Mouse (Mus musculus): Measurements from ENCODE around the gene Gpx4. TPM values are rescaled to one million over a fixed set of nuclear protein-coding genes. Genes with fewer than 3 reads are reported as not detected.

Gene Gpx4
- polyA plus RNA-seq, 1 experiment from 2014 or later, result 517 TPM

DNA sequence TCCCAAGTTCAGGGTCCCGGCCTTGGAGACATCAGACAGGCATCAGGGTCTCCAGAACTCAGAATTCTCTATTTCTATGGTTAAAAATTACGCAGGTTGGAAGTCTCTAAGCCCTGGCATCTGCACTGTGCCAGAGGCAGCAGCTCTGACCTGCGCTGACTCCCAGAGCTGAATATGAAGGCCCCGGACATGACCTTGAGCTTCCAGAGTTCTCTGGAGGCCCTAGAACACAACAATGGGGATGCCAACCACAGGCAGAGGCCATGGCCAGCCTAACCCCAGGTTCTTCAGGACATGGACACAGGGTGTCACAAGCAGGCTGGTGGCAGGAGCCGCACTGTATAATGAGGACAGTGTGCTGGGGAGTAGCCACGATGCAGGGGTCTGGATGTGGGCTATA is 47.1 kb downstream of the Gpx4 start:
- H3K9ac ChIP-seq (ENCODE audit: low read depth, low read length), result no peak overlapping the region
- 94% methylated on average over 6 of the region's 6 CpGs for WGBS
- H3K4me1 ChIP-seq (ENCODE audit: control insufficient read depth, insufficient read depth, low read length), result peaks cover 12% of the 10 kb centered on the region
- no peak for DNase-seq (ENCODE audit: low spot score)
- no peaks in the 10 kb centered on the region for H3K36me3 ChIP-seq (ENCODE audit: control insufficient read depth, insufficient read depth, low read length)
- no peak overlapping the region for H3K27ac ChIP-seq (replicated peaks; ENCODE audit: low read depth, low read length)
- H3K27me3 ChIP-seq (replicated peaks; ENCODE audit: control insufficient read depth, insufficient read depth, low read length), result no peaks in the 10 kb centered on the region
- no peaks in the 10 kb centered on the region for H3K9me3 ChIP-seq (ENCODE audit: control insufficient read depth, low read length)
- no peak overlapping the region for H3K4me3 ChIP-seq (ENCODE audit: low read depth, low read length)
- no peak for ATAC-seq (ENCODE audit: low read depth)
- no peak overlapping the region for H3K4me2 ChIP-seq (ENCODE audit: low read depth, low read length)

DNA sequence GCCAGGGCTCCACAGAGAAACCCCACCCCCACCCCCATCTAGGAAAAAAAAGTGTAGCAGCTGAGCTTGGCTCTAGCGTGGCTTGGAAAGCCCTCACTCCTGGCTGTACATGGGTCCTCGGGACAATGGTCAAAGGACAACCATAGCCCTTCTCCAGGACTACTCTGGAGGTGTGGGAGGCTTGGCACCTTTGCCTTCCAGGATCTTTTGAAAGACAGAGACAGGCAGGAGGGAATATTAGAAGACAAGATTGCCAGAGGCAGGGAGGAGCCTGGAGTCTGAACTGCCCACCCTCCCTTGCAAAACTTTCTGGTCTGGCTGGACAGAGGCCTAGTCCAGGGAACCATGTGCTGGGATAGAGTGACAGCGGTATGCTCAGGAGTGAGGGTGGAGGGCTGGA is 47.7 kb downstream of the Gpx4 start:
- Histone ChIP-seq H3K4me2 (ENCODE audit: low read depth, low read length) (no peak overlapping the region), H3K4me1 (ENCODE audit: control insufficient read depth, insufficient read depth, low read length) (peaks cover 12% of the 10 kb centered on the region), H3K36me3 (ENCODE audit: control insufficient read depth, insufficient read depth, low read length) (no peaks in the 10 kb centered on the region), H3K27ac (replicated peaks; ENCODE audit: low read depth, low read length) (no peak overlapping the region), H3K27me3 (replicated peaks; ENCODE audit: control insufficient read depth, insufficient read depth, low read length) (no peaks in the 10 kb centered on the region), H3K9me3 (ENCODE audit: control insufficient read depth, low read length) (no peaks in the 10 kb centered on the region), H3K4me3 (ENCODE audit: low read depth, low read length) (no peak overlapping the region), H3K9ac (ENCODE audit: low read depth, low read length) (no peak overlapping the region)
- ATAC-seq (ENCODE audit: low read depth), result no peak
- WGBS, result 72% methylated on average over 3 of the region's 3 CpGs
- no peak for DNase-seq (ENCODE audit: low spot score)

DNA sequence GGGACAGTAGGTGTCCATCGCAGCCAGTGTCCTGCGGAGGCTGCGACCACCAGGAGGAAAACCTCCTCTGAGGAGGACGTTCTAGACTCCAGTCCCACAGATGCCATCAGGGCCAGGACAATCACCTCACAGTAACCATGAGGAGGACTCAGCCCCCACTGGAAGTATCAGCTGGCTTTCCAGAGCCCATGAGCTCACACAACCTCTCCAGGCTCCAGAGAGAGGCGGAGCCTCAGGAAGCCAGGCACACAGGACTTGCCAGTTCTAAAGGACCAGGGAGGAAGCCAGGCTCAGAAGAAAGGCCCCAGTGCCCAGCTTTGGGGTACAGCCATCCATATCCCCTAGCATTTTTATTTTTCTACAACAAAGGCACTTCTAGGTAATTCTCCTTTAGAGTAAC is 48.6 kb downstream of the Gpx4 start:
- Histone ChIP-seq H3K4me2 (ENCODE audit: low read depth, low read length) (no peak overlapping the region), H3K27me3 (replicated peaks; ENCODE audit: control insufficient read depth, insufficient read depth, low read length) (no peaks in the 10 kb centered on the region), H3K9ac (ENCODE audit: low read depth, low read length) (0 out of 2 replicates have a peak overlapping the region, but pooled peaks have one; percentile 21), H3K27ac (replicated peaks; ENCODE audit: low read depth, low read length) (no peak overlapping the region), H3K4me3 (ENCODE audit: low read depth, low read length) (no peak overlapping the region), H3K36me3 (ENCODE audit: control insufficient read depth, insufficient read depth, low read length) (no peaks in the 10 kb centered on the region), H3K9me3 (ENCODE audit: control insufficient read depth, low read length) (no peaks in the 10 kb centered on the region), H3K4me1 (ENCODE audit: control insufficient read depth, insufficient read depth, low read length) (peaks cover 12% of the 10 kb centered on the region)
- WGBS, result 84% methylated on average over 5 of the region's 5 CpGs
- no peak for DNase-seq (ENCODE audit: low spot score)
- no peak for ATAC-seq (ENCODE audit: low read depth)

GRCm38 (mm10) chr10:80097275-80097674 is 50.3 kb downstream of the Gpx4 start:
- peak overlapping the region; percentile 22; the same call in 1 of the 2 replicates for H3K9ac ChIP-seq (ENCODE audit: low read depth, low read length)
- peak overlapping the region; percentile 27; the same call in 1 of the 2 replicates for H3K4me2 ChIP-seq (ENCODE audit: low read depth, low read length)
- H3K36me3 ChIP-seq (ENCODE audit: control insufficient read depth, insufficient read depth, low read length), result no peaks in the 10 kb centered on the region
- ATAC-seq (ENCODE audit: low read depth) (peak; percentile 69), DNase-seq (ENCODE audit: low spot score) (peak; percentile 72)
- H3K27ac ChIP-seq (replicated peaks; ENCODE audit: low read depth, low read length), result peak overlapping the region; percentile 70; the same call in 1 of the 2 replicates
- WGBS, result 31% methylated on average over 3 of the region's 7 CpGs
- no peaks in the 10 kb centered on the region for H3K9me3 ChIP-seq (ENCODE audit: control insufficient read depth, low read length)
- peaks cover 20% of the 10 kb centered on the region for H3K4me1 ChIP-seq (ENCODE audit: control insufficient read depth, insufficient read depth, low read length)
- H3K27me3 ChIP-seq (replicated peaks; ENCODE audit: control insufficient read depth, insufficient read depth, low read length), result no peaks in the 10 kb centered on the region
- H3K4me3 ChIP-seq (ENCODE audit: low read depth, low read length), result no peak overlapping the region

DNA sequence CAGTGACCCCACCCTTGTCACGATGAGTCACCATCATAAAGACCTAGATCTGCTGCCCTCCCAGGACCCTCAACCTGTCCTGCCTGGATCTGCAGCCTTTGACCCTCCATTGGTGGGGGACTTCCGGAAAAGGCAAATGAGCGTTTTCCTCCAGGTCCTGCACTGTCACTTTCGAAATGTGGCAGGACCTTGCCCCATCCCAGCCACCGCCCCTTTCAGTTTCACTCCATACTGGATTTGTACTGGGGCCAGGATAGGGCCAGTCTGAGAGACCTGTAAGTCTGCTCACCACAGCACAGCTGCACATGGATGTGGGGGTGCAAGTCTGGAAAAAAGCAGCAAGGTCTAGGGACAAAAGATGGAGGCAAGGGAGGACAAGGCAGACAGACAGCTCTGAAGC is 51.7 kb downstream of the Gpx4 start:
- H3K9ac ChIP-seq (ENCODE audit: low read depth, low read length), result no peak overlapping the region
- DNase-seq (ENCODE audit: low spot score), result no peak
- H3K4me1 ChIP-seq (ENCODE audit: control insufficient read depth, insufficient read depth, low read length), result peaks cover 20% of the 10 kb centered on the region
- H3K36me3 ChIP-seq (ENCODE audit: control insufficient read depth, insufficient read depth, low read length), result no peaks in the 10 kb centered on the region
- no peak for ATAC-seq (ENCODE audit: low read depth)
- no peaks in the 10 kb centered on the region for H3K9me3 ChIP-seq (ENCODE audit: control insufficient read depth, low read length)
- H3K4me3 ChIP-seq (ENCODE audit: low read depth, low read length), result no peak overlapping the region
- H3K27ac ChIP-seq (replicated peaks; ENCODE audit: low read depth, low read length), result no peak overlapping the region
- H3K27me3 ChIP-seq (replicated peaks; ENCODE audit: control insufficient read depth, insufficient read depth, low read length), result no peaks in the 10 kb centered on the region
- 76% methylated on average over 5 of the region's 5 CpGs for WGBS
- H3K4me2 ChIP-seq (ENCODE audit: low read depth, low read length), result no peak overlapping the region

DNA sequence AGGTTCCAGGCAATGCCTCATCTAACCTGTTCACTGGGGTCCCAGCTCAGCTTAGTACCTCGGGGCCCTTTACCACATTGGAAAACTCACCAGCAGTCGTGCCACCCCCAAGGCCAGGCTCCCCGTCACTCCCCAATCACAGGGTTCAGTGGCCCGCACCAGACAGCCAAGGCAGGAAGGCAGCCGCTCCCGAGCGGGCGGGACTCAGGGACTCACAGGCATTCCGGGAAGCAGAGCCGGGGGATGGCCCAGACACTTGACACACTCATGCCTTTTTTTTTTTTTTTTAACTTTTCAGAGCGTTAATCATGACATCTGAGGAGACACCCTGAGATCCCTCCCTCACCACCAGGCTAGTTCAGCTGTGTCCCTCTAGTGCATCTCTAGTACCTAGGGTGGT is 54.0 kb downstream of the Gpx4 start:
- Histone ChIP-seq H3K27ac (replicated peaks; ENCODE audit: low read depth, low read length) (no peak overlapping the region), H3K36me3 (ENCODE audit: control insufficient read depth, insufficient read depth, low read length) (no peaks in the 10 kb centered on the region), H3K9ac (ENCODE audit: low read depth, low read length) (no peak overlapping the region), H3K27me3 (replicated peaks; ENCODE audit: control insufficient read depth, insufficient read depth, low read length) (no peaks in the 10 kb centered on the region), H3K4me1 (ENCODE audit: control insufficient read depth, insufficient read depth, low read length) (peaks cover 20% of the 10 kb centered on the region), H3K4me2 (ENCODE audit: low read depth, low read length) (peak overlapping the region; percentile 96), H3K4me3 (ENCODE audit: low read depth, low read length) (peak overlapping the region; percentile 92; the same call in 1 of the 2 replicates), H3K9me3 (ENCODE audit: control insufficient read depth, low read length) (no peaks in the 10 kb centered on the region)
- WGBS, result 65% methylated on average over 11 of the region's 11 CpGs
- no peak for DNase-seq (ENCODE audit: low spot score)
- no peak for ATAC-seq (ENCODE audit: low read depth)

DNA sequence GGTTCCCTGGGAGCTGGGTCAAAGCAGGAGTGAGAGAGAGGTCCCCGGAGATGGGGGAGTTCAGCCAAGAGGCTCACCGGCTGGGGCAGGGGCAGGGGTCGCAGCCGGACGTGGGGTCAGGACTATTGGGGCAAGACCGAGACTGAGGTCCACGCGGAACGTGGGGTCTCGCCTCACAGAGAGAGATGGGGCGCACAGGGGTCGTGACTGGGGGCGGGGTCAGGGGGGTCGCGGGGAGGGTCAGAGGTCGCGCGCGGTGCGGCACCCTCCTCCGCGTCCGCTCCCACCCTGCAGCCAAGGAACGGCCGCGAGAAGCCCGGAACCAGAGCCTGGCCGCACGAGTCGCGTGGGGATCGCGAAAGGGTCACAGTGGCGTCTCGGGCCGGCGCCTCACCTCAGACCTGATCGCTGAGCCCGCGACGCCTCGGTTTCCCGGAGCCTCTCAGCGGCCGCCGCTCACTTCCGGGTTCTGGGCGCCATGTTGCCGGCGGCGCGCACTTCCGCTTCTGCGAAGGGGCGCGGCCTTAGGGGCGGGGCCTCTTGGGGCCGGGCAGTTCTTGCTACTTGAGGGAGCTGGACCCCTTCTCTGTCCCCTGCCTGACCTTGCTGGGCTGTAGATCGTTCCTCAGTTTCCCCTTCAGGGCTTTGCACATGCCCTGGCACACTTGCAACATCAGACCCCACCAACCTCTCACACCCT is 55.4 kb downstream of the Gpx4 start:
- no peaks in the 10 kb centered on the region for H3K27me3 ChIP-seq (replicated peaks; ENCODE audit: control insufficient read depth, insufficient read depth, low read length)
- under 1% methylated on average over 42 of the region's 59 CpGs for whole genome bisulfite sequencing
- H3K4me1 ChIP-seq (ENCODE audit: control insufficient read depth, insufficient read depth, low read length), result peaks cover 13% of the 10 kb centered on the region
- peak overlapping the region; percentile 92 for H3K4me3 ChIP-seq (ENCODE audit: low read depth, low read length)
- no peaks in the 10 kb centered on the region for H3K9me3 ChIP-seq (ENCODE audit: control insufficient read depth, low read length)
- no peaks in the 10 kb centered on the region for H3K36me3 ChIP-seq (ENCODE audit: control insufficient read depth, insufficient read depth, low read length)
- H3K9ac ChIP-seq (ENCODE audit: low read depth, low read length), result peak overlapping the region; percentile 90
- DNase-seq (ENCODE audit: low spot score) (peak; percentile 92), ATAC-seq (ENCODE audit: low read depth) (peak; percentile 87)
- peak overlapping the region; percentile 96 for H3K4me2 ChIP-seq (ENCODE audit: low read depth, low read length)
- peak overlapping the region; percentile 30; the same call in 1 of the 2 replicates for H3K27ac ChIP-seq (replicated peaks; ENCODE audit: low read depth, low read length)

- H3K36me3 ChIP-seq (ENCODE audit: control insufficient read depth, insufficient read depth, low read length), result no peaks in the 10 kb centered on the region
- H3K27me3 ChIP-seq (replicated peaks; ENCODE audit: control insufficient read depth, insufficient read depth, low read length), result no peaks in the 10 kb centered on the region
- H3K4me2 ChIP-seq (ENCODE audit: low read depth, low read length), result peak overlapping the region; percentile 96; the same call in 1 of the 2 replicates
- no peak overlapping the region; the same call in 1 of the 2 replicates for H3K27ac ChIP-seq (replicated peaks; ENCODE audit: low read depth, low read length)
- DNase-seq (ENCODE audit: low spot score), result no peak
- peaks cover 8% of the 10 kb centered on the region for H3K4me1 ChIP-seq (ENCODE audit: control insufficient read depth, insufficient read depth, low read length)
- H3K9ac ChIP-seq (ENCODE audit: low read depth, low read length), result no peak overlapping the region
- no peaks in the 10 kb centered on the region for H3K9me3 ChIP-seq (ENCODE audit: control insufficient read depth, low read length)
- no peak overlapping the region for H3K4me3 ChIP-seq (ENCODE audit: low read depth, low read length)
- 84% methylated on average over 2 of the region's 2 CpGs for WGBS
- ATAC-seq (ENCODE audit: low read depth), result no peak
These were observed 56.1 kb downstream of the Gpx4 start for GRCm38 (mm10) chr10:80103032-80103431.

DNA sequence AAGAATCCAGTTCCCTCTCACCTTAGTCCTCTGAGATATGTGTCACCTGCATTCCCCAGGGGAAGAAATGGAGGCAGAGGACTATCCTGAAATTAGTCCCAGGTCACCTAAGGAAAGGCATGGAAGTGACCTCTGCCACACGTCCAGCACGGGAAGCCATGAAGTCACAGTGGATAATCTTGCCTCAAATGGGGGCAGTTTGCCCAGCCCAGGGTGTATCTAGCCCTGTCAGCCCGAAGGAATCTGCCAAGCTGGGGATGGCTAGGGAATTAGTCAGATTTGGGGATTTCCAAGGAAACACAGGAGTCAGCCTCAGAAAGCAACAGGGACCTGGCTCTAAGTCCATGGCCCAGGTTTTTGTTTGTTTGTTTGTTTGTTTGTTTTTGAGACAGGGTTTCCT is 57.2 kb downstream of the Gpx4 start:
- ATAC-seq (ENCODE audit: low read depth) (no peak), DNase-seq (ENCODE audit: low spot score) (no peak)
- H3K9ac ChIP-seq (ENCODE audit: low read depth, low read length), result no peak overlapping the region
- H3K4me1 ChIP-seq (ENCODE audit: control insufficient read depth, insufficient read depth, low read length), result peaks cover 8% of the 10 kb centered on the region
- no peak overlapping the region for H3K4me2 ChIP-seq (ENCODE audit: low read depth, low read length)
- no peaks in the 10 kb centered on the region for H3K27me3 ChIP-seq (replicated peaks; ENCODE audit: control insufficient read depth, insufficient read depth, low read length)
- H3K36me3 ChIP-seq (ENCODE audit: control insufficient read depth, insufficient read depth, low read length), result no peaks in the 10 kb centered on the region
- H3K4me3 ChIP-seq (ENCODE audit: low read depth, low read length), result no peak overlapping the region
- H3K9me3 ChIP-seq (ENCODE audit: control insufficient read depth, low read length), result no peaks in the 10 kb centered on the region
- 75% methylated on average over 3 of the region's 3 CpGs for WGBS
- H3K27ac ChIP-seq (replicated peaks; ENCODE audit: low read depth, low read length), result no peak overlapping the region

All from embryonic facial prominence, embryonic 14.5 days (tissue).